Mouse (Mus musculus) bone marrow macrophage, adult 2 months (primary cell): ENCODE results near the gene Galnt12.

Experiments
- CTCF ChIP-seq: IDR thresholded peaks from 2 replicates; pipeline ENCODE4 v1.5.1; 2012; ENCODE audit warnings: low read depth, mild to moderate bottlenecking, low read length, moderate library complexity
- POLR2A ChIP-seq: IDR thresholded peaks from 2 replicates; pipeline ENCODE4 v1.6.1; 2012; ENCODE audit warnings: mild to moderate bottlenecking, low read depth, low read length, borderline replicate concordance

DNA sequence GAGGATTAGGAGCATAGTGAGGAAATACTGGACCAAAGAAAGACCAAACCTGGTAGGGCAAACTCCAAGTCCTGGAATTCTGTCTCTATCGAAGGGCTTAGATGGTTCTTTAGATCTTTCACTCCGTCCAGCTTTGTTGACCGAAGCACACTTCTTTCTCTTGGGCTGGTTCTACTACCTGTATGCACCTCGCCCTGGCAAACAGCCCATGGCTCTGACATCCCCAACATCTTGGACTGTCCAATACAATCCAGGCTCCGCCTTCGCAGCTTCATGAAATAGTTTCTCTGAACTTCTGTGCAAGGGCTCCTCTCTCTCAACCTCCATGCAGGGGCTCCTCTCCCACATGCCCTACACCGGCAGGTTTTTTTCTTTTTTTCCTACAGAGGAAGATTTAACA is 7.9 kb upstream of the Galnt12 start:
- TF ChIP-seq CTCF, result no peak
- TF ChIP-seq POLR2A, result no peak
